Mouse (Mus musculus): ENCODE results near the gene Klhdc4.

DNA sequence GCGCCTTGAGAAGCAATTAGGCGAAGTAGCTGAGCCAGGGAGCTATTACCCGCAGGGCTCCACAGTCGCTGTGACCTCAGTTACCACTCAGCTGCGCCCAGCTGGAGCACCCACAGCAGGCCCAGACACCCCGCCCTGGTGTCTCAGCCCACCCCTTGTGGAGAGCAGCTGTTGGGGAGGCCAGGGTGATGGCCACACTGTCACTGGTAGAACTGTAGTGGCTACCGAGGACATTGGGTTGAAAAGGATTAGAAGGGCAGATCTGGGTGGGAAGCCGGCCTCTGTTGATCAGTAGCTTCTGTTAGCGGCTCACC, 65.7 kb downstream of the Klhdc4 start:
- no peak for TF ChIP-seq CTCF (IDR thresholded peaks at IDR 0.05; ENCODE audit: borderline replicate concordance, control insufficient read depth, extremely low read depth, insufficient read depth, low read length, poor library complexity)
- no peak for TF ChIP-seq POLR2A (IDR thresholded peaks at IDR 0.05; ENCODE audit: control insufficient read depth, extremely low read depth, insufficient read depth, low read length, poor library complexity)

All from thymus, adult 2 months (tissue).